Mouse (Mus musculus): ENCODE results near the gene Man1c1. TPM values are rescaled to one million over a fixed set of nuclear protein-coding genes. Genes with fewer than 3 reads are reported as not detected.

The Man1c1 gene
- total and polyA plus RNA-seq, 3 experiments = 0.04 to 0.44 (median 0.20) TPM

DNA sequence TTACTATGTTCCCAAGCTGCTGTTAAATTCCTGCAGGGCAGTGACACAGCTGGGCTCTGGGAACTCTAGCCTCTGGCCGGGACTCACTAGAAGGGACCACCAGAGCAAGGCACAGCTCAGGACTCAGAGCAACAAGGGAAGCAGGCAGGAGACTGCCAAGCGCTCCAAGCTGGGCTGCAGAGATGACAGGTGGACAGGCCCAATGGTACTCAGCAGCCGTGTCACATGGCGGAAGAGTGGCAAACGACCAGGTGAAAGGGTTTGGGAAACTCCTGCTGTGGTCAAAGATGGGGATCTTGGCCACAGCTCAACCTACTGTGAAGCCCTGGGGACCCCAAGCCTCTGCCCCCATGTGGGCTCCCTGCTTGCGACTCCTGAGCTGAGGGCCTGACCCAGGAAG is 140.0 kb downstream of the Man1c1 start:
- Histone ChIP-seq H3K27me3 (replicated peaks) (no peaks in the 10 kb centered on the region), H3K79me2 (replicated peaks; ENCODE audit: control insufficient read depth, extremely low read depth, insufficient read depth, poor library complexity, severe bottlenecking) (no peaks in the 10 kb centered on the region), H3K4me1 (ENCODE audit: control insufficient read depth in 1 of 2, insufficient read depth in 2 of 2) (peaks cover 0 to 43% of the 10 kb centered on the region in 2 experiments; a peak in 3 of 4 replicates), H3K27ac (ENCODE audit: insufficient read depth, low read depth) (no peak overlapping the region), H3K4me3 (replicated peaks in 1 of 3; ENCODE audit: low read depth in 2 of 3, low read length in 2 of 3, poor library complexity in 1 of 3) (no peak overlapping the region), H3K36me3 (replicated peaks in 1 of 2; ENCODE audit: control insufficient read depth in 1 of 2, insufficient read depth in 1 of 2, low read length in 1 of 2) (no peaks in the 10 kb centered on the region), H3K9ac (ENCODE audit: insufficient read depth, low read depth) (no peak overlapping the region), H3K9me3 (replicated peaks; ENCODE audit: low read length) (peaks cover 12% of the 10 kb centered on the region), H3K4me2 (ENCODE audit: insufficient read depth, low read depth, poor library complexity, severe bottlenecking) (no peak overlapping the region)
- in situ Hi-C loops (cut with MboI; ENCODE audit: low pct_ligation_motif_present, low pct_unique_long_range_greater_than_20kb, low sequenced_read_pairs) (no loop called here), dilution Hi-C loops (cut with MboI; ENCODE audit: extremely low pct_ligation_motif_present, extremely low pct_unique_long_range_greater_than_20kb, low sequenced_read_pairs) (no loop called here)
- DNase-seq (ENCODE audit: extremely low read depth) = peak; percentile 31
- TF ChIP-seq USF1 (IDR thresholded peaks at IDR 0.05; ENCODE audit: low read depth, low read length) = no peak
- TF ChIP-seq RCOR1 (conservative IDR thresholded peaks at IDR 0.05; ENCODE audit: low read depth, low read length) = no peak
- TF ChIP-seq KAT2A (IDR thresholded peaks at IDR 0.05; ENCODE audit: insufficient replicate concordance, low read length) = no peak
- TF ChIP-seq ETS1 (conservative IDR thresholded peaks at IDR 0.05; ENCODE audit: low read depth, low read length) = no peak
- no peak for TF ChIP-seq MEF2A (IDR thresholded peaks at IDR 0.05; ENCODE audit: borderline replicate concordance, low read depth, low read length)
- TF ChIP-seq POLR2AphosphoS2 (IDR thresholded peaks at IDR 0.05; ENCODE audit: low read depth, low read length) = no peak
- no peak for TF ChIP-seq SMC3 (IDR thresholded peaks at IDR 0.05; ENCODE audit: low read depth, low read length)

DNA sequence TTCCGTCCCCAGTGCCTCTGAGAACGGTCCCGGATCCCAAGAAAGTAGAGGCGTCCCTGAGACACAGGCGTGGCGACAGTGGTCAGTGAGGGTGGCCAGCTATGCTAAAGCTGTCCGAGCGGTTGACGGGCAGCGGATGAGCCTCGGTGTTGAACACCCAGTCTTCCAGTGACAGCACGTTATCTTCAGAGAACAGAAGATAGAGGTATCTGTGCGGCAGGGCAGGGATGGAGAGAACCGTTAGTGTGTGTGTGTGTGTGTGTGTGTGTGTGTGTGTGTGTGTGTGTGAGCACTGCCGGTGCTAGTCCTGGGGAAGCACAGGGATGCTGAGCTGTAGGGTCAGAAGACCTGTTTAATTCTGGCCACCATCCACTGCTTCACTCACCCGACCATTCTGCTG is 140.5 kb downstream of the Man1c1 start:
- peaks cover 0 to 47% of the 10 kb centered on the region in 2 experiments; a peak in 3 of 4 replicates for H3K4me1 ChIP-seq (ENCODE audit: control insufficient read depth in 1 of 2, insufficient read depth in 2 of 2)
- H3K4me2 ChIP-seq (ENCODE audit: insufficient read depth, low read depth, poor library complexity, severe bottlenecking) = no peak overlapping the region
- dilution Hi-C loops (cut with MboI; ENCODE audit: extremely low pct_ligation_motif_present, extremely low pct_unique_long_range_greater_than_20kb, low sequenced_read_pairs) = no loop called here
- H3K9me3 ChIP-seq (replicated peaks; ENCODE audit: low read length) = peaks cover 12% of the 10 kb centered on the region
- in situ Hi-C loops (cut with MboI; ENCODE audit: low pct_ligation_motif_present, low pct_unique_long_range_greater_than_20kb, low sequenced_read_pairs) = no loop called here
- H3K36me3 ChIP-seq (replicated peaks in 1 of 2; ENCODE audit: control insufficient read depth in 1 of 2, insufficient read depth in 1 of 2, low read length in 1 of 2) = no peaks in the 10 kb centered on the region
- no peaks in the 10 kb centered on the region for H3K79me2 ChIP-seq (replicated peaks; ENCODE audit: control insufficient read depth, extremely low read depth, insufficient read depth, poor library complexity, severe bottlenecking)
- H3K27me3 ChIP-seq (replicated peaks) = no peaks in the 10 kb centered on the region
- no peak overlapping the region for H3K4me3 ChIP-seq (replicated peaks in 1 of 3; ENCODE audit: low read depth in 2 of 3, low read length in 2 of 3, poor library complexity in 1 of 3)
- TF ChIP-seq MYC (IDR thresholded peaks at IDR 0.05; ENCODE audit: low read depth, low read length) (no peak), GABPA (IDR thresholded peaks at IDR 0.05; ENCODE audit: insufficient replicate concordance, low read depth, low read length) (no peak), HCFC1 (IDR thresholded peaks at IDR 0.05; ENCODE audit: low read depth, low read length) (no peak), E2F4 (IDR thresholded peaks at IDR 0.05; ENCODE audit: insufficient replicate concordance, low read depth, low read length) (no peak), USF2 (conservative IDR thresholded peaks at IDR 0.05; ENCODE audit: low read depth, low read length) (no peak), ZKSCAN1 (IDR thresholded peaks at IDR 0.05; ENCODE audit: borderline replicate concordance, low read depth, low read length) (no peak), IRF4 (IDR thresholded peaks at IDR 0.05; ENCODE audit: low read depth, low read length) (no peak), MAFK (IDR thresholded peaks at IDR 0.05; ENCODE audit: insufficient replicate concordance, low read length) (no peak), ETS1 (conservative IDR thresholded peaks at IDR 0.05; ENCODE audit: low read depth, low read length) (no peak), EP300 (IDR thresholded peaks at IDR 0.05; ENCODE audit: low read length) (no peak), USF1 (IDR thresholded peaks at IDR 0.05; ENCODE audit: low read depth, low read length) (no peak), ZNF384 (IDR thresholded peaks at IDR 0.05; ENCODE audit: low read depth, low read length) (no peak), TBP (conservative IDR thresholded peaks at IDR 0.05; ENCODE audit: low read depth, low read length) (no peak)
- no peak for DNase-seq (ENCODE audit: extremely low read depth)
- H3K9ac ChIP-seq (ENCODE audit: insufficient read depth, low read depth) = no peak overlapping the region
- no peak overlapping the region for H3K27ac ChIP-seq (ENCODE audit: insufficient read depth, low read depth)
